Mouse (Mus musculus): Measurements from ENCODE around the gene Gabpb2.
"Not testable (repeated sequence)": the region's sequence is repeated elsewhere in the genome, so short reads cannot be mapped to it uniquely, and the experiment has no call there.

Gene Gabpb2

DNA sequence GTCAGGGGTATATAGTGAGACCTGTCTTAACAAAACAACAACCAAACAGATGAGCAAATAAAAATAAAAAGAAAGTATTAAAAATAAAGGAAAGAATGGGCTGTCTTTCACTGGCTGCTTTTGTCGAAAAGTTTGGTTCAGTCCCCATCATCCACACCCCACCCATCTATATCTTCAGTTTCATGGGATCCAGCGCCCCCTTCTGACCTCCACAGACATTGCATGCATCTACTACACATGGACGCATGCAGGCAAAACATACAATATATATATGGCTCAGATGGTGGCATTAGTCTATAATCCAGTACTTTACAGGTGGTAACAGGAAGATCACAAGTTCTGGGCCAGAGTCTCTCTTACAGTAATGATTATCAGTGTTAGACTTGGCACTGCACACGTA, 63.8 kb downstream of the Gabpb2 start:
- no peak for DNase-seq

GRCm38 (mm10) chr3:95147924-95148323, 69.8 kb downstream of the Gabpb2 start:
- no peak for DNase-seq

DNA sequence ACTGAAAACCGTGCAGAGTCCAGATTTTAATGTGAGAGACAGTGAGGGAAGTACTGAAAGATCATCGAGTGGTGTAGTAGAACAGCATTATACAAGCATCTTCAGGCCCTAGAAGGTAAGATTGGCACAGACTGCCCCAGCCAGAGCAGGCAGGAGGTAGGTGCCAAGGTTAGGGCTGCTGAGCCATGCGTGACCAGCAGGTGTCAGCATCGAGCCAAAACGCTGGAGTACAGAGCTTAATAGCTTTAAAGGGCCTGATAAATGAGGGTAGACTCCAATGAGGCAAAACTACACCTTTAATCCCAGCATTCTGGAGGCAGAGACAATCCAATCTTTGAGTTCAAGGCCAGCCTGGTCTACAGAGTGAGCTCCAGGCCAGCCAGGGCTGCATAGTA, 75.1 kb downstream of the Gabpb2 start:
- DNase-seq, result peak; percentile 89

DNA sequence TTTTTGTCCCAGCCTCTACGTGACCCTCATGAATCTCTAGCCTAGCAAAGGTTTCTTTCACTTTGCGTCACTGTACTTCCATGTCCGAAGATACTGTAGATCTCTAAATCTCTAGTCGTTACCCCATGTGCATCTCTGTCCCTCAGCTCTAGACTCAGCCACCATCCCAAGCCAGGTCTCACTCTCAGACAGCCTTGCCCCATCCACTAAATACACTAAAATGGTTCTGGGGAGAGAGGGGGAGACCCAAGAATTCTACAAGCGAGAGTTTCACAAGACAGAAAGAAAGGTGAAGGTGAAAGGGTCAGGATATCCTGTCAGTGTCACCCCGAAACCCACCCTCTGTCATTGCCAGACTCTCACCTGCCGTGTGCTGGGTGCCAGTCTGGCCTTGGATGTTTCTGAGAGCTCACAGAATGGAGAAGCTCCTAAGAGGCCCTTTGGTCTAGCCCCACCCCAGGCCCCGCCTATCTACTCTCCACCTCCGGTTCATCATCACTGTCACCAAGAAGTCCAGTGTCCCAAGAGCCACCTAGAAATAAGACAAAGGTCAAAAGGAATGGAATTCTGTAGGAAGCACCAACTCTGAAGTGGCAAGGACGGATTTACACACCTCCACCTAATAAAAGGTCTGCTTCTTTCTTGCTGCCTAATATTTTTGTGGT, 75.6 kb downstream of the Gabpb2 start, which contains the start of gene Tnfaip8l2:
TSS of gene Tnfaip8l2 (minus strand) at position 409 of the 665 bp plus-strand sequence.
- DNase-seq, result no peak

- no peak for DNase-seq
Measured at GRCm38 (mm10) chr3:95141474-95141873, 76.2 kb downstream of the Gabpb2 start.

DNA sequence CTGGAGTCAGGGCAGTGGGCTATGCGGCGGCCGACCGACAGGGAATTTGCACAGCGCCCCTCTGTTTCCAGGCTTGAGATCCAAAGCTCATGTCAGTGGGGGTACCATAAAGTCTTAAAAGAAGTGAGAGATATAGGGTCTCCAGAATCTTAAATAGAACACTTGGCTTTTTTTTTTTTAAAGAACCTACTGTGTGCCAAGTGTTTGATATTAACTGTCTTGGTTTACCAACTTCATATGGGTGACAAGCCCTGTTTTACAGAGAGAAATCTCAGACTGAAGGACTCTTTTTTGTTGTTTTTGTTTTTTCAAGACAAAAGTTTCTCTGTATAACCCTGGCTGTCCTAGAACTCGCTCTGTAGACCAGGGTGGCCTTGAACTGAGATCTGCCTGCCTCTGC, 76.9 kb downstream of the Gabpb2 start:
- no peak for DNase-seq

- DNase-seq, result no peak
Measured at GRCm38 (mm10) chr3:95140289-95140595, 77.5 kb downstream of the Gabpb2 start.

DNA sequence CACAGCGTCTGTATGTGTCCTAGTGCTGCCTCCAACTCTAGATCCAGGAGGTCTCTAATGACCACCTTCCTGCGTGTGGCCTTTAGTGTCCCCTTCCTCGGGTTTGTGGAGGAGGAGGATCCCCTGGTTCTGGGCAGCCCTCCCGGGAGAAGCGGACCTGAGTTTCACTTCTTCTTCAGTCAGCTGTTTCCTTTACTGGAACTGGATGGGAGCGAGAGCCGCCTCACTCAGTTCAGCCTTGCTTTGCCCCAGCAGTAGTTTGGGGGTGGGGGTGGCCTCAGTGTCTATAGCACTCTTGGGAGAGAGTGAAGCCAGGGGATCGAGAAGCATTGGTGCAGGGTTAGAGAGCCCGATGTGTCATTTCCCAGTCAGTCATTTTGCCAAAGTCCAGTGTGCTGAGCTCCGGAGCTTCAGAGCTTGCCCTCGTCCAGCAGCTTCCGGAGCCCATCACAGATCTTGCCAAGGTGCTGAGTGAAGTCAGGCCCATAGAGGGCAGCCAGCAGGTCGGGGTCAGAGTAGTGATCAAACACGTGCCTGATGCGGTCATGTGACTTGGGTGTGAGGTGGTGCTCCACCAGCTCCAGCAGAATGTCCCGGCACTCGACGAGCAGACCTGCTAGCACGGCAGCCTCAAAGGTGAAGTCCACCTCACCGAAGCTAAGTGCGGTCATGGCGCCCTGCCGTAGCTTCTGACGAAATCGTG, 78.0 kb downstream of the Gabpb2 start:
- DNase-seq, result no peak

DNA sequence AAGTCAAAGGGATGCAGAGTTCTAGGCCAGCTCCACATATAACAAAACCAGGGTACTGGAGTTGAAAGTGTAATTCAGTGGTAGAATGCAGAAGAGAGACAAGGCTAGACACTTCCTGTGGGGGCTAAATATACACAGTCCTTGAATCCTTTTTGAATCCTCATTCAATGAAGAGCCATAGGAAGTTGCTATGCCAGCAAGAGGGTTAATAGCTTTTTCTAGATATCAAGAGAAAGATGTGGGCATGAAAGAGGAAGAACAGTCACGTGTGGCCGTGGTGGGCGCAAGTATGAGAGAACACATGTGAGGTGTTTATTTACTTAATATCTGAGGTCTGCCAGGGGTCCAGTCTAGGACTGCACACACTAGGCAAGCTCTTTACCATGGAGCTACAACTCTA, 81.4 kb downstream of the Gabpb2 start:
- DNase-seq, result no peak

DNA sequence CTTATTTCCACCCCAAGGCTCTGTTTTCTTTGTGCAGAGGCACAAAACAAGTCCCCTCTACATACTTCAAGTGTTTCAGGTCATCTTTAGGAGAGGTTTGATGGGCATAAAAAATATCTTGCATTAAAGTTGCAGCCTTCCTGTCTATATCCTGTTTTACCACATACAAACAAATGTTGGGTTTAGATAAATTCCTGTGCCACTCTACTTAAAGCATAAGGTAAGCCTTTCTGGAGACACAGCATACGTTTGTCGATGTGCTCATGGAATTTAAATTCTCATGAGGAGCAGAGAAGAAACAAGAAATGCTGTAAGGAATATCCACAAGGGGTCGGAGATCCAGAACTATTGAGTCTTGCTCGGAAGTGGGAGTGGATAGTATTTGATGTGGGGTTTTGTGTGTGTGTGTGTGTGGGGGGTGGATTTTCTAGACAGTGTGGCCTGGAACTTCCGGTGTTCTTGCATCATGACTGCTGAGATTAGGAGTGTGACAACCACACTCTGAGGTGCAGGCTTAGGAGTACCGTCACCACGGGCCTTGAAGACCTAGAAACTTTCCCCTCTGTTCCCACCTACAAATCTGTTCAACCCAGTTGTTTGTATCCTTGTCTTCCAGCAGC, 82.2 kb downstream of the Gabpb2 start:
- no peak for DNase-seq

GRCm38 (mm10) chr3:95135023-95135422, 82.7 kb downstream of the Gabpb2 start:
- DNase-seq, result peak; percentile 55

- not testable (repeated sequence) for DNase-seq
Measured at GRCm38 (mm10) chr3:95134133-95134532, 83.6 kb downstream of the Gabpb2 start.

GRCm38 (mm10) chr3:95133680-95134101, 84.0 kb downstream of the Gabpb2 start, which contains the start of the genes Scnm1 and Lysmd1:
TSS of gene Scnm1 (minus strand) at chr3:95134011.
TSS of gene Lysmd1 (plus strand) at chr3:95134088.
- peak; percentile 88 for DNase-seq

- DNase-seq, result no peak
Measured at GRCm38 (mm10) chr3:95133176-95133575, 84.5 kb downstream of the Gabpb2 start.

DNA sequence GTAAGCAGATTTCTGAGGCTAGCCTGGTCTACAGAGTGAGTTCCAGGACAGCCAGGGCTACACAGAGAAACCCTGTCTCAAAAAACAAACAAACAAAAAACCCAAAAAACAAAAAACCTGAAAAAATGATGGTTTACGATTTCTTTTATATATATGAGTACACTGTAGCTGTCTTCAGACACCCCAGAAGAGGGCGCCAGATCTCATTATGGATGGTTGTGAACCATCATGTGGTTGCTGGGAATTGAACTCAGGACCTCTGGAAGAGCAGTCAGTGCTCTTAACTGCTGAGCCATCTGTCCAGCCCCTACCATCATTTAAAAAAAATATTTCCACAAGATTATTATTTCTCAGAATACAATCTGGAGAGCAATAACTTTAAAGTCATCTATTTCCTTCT, 85.3 kb downstream of the Gabpb2 start:
- not testable (repeated sequence) for DNase-seq
